Mouse (Mus musculus): Measurements from ENCODE around the gene Mmrn1.

- no peak for TF ChIP-seq CTCF (IDR thresholded peaks at IDR 0.05; ENCODE audit: extremely low read depth, insufficient read depth, insufficient read length, insufficient replicate concordance)
- no peak for TF ChIP-seq POLR2A (IDR thresholded peaks at IDR 0.05; ENCODE audit: low read depth, low read length)
These were observed 36.5 kb downstream of the Mmrn1 start for GRCm38 (mm10) chr6:60961285-60961684.

All from spleen, adult 2 months (tissue).